Mouse (Mus musculus) E14TG2a.4 (cell line): ENCODE data around the gene Gm13040.
"Not testable (repeated sequence)": the region's sequence is repeated elsewhere in the genome, so short reads cannot be mapped to it uniquely, and the experiment has no call there.

Source experiments
- H3K27me3 ChIP-seq: 2 replicates; pipeline ENCODE4 v1.6.1; 2014; ENCODE audit warnings: low read length, control low read depth; ENCODE audit not compliant: insufficient read depth
- H3K36me3 ChIP-seq: 2 replicates; pipeline ENCODE4 v1.6.1; 2014; ENCODE audit warnings: low read length, control low read depth; ENCODE audit not compliant: insufficient read depth
- H3K4me1 ChIP-seq: replicated peaks from 2 replicates; pipeline ENCODE4 v1.6.1; 2014; ENCODE audit warnings: low read depth, low read length, control low read depth
- H3K4me3 ChIP-seq: replicated peaks from 2 replicates; pipeline ENCODE4 v1.5.1; 2014; ENCODE audit warnings: mild to moderate bottlenecking, low read length
- H3K9me3 ChIP-seq: 2 replicates; pipeline ENCODE4 v1.6.1; 2014; ENCODE audit warnings: low read length, control low read depth
- CTCF ChIP-seq: conservative IDR thresholded peaks from 2 replicates; pipeline ENCODE4 v1.5.1; 2014; ENCODE audit warnings: low read length
- NANOG ChIP-seq: IDR thresholded peaks from 2 replicates; pipeline ENCODE4 v1.6.1; 2014; ENCODE audit warnings: borderline replicate concordance, low read length, mixed read lengths
- POU5F1 ChIP-seq: IDR thresholded peaks from 2 replicates; pipeline ENCODE4 v1.6.1; 2014; ENCODE audit warnings: low read length, borderline replicate concordance

Gm13040 gene

DNA sequence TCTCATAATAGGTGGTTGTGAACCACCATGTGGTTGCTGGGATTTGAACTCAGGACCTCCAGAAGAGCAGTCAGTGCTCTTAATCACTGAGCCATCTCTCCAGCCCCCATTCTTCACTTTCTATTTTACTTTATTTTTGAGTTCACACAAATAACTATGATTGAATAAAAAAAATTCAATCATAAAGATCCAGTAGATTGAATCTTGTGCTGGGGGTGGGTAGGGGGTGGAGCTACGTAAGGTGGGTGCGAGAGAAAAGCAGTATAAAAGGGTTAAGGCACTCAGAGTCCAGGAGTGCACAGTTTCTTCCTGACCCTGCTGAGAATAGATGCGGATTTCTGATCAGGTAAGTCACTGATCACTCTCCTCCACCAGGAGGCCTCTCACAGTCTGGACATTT is at the start of gene Gm13040:
Gene Gm13040, plus strand, starts transcription at position 301 of the 400 bp plus-strand sequence.
- H3K4me1 ChIP-seq, H3K27me3 ChIP-seq, H3K4me3 ChIP-seq, H3K36me3 ChIP-seq, H3K9me3 ChIP-seq: not testable (repeated sequence)

DNA sequence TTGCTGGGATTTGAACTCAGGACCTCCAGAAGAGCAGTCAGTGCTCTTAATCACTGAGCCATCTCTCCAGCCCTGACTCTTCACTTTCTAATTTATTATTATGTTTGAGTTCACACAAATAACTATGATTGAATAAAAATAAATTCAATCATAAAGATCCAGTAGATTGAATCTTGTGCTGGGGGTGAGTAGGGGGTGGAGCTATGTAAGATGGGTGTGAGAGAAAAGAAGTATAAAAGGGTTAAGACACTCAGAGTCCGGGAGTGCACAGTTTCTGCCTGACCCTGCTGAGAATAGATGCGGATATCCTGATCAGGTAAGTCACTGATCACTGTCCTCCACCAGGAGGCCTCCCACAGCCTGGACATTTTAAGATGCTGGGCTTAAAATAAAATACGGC is 24.7 kb upstream of the Gm13040 start, which contains the start of gene Gm13043:
Gene Gm13043, plus strand, starts transcription at position 301 of the 400 bp plus-strand sequence.
- no peak for TF ChIP-seq POU5F1
- no peak for TF ChIP-seq NANOG
- no peak for TF ChIP-seq CTCF
- peaks cover 5% of the 10 kb centered on the region for H3K9me3 ChIP-seq
- no peaks in the 10 kb centered on the region for H3K36me3 ChIP-seq
- H3K27me3 ChIP-seq, result no peaks in the 10 kb centered on the region
- no peaks in the 10 kb centered on the region for H3K4me1 ChIP-seq
- H3K4me3 ChIP-seq, result no peak within 1 kb of the TSS

DNA sequence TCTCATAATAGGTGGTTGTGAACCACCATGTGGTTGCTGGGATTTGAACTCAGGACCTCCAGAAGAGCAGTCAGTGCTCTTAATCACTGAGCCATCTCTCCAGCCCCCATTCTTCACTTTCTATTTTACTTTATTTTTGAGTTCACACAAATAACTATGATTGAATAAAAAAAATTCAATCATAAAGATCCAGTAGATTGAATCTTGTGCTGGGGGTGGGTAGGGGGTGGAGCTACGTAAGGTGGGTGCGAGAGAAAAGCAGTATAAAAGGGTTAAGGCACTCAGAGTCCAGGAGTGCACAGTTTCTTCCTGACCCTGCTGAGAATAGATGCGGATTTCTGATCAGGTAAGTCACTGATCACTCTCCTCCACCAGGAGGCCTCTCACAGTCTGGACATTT is 15.6 kb downstream of the Gm13040 start, which contains the start of the genes BC080695 and Gm13057:
Gene BC080695, plus strand, starts transcription at position 301 of the 400 bp plus-strand sequence.
Gene Gm13057, plus strand, starts transcription at position 310 of the 400 bp plus-strand sequence.
- H3K9me3 ChIP-seq, H3K27me3 ChIP-seq, H3K4me3 ChIP-seq, H3K36me3 ChIP-seq, H3K4me1 ChIP-seq: not testable (repeated sequence)
